Comparison of ENCODE assay signal across 11 mouse cellular contexts in genomic region chrX:56651738-56652137, GRCm38 (mm10). TPM values are rescaled to one million over a fixed set of nuclear protein-coding genes. Genes with fewer than 3 reads are reported as not detected.
A peak's percentile ranks its signal among the peaks of the same experiment; 100 is the strongest.
DNase-seq lines count a peak whose midpoint lies in the region; ATAC-seq lines count a peak whose summit lies in the region.
"Had no signal": no experiment of that assay in that cellular context is flagged by ENCODE, and none has a peak within 500 bp of the region (broad histone marks: within the 10 kb centered on the region; RNA-seq: fewer than 3 reads in every experiment).

No protein-coding gene starts in this region.

- H3K27ac ChIP-seq in heart, embryonic 11.5 days (ENCODE audit: low read depth, low read length): 0 out of 2 replicates have a peak overlapping the region, but pooled peaks have one; percentile 29
- H3K27ac ChIP-seq: embryonic facial prominence, embryonic 15.5 days; limb, embryonic 12.5 days; midbrain, embryonic 15.5 days had no signal

- H3K27me3 ChIP-seq in heart, embryonic 11.5 days (ENCODE audit: control insufficient read depth, insufficient read depth, low read length): no peaks in the 10 kb centered on the region
- H3K27me3 ChIP-seq: embryonic facial prominence, embryonic 15.5 days; limb, embryonic 12.5 days; midbrain, embryonic 15.5 days had no signal

- intact Hi-C loops in left cerebral cortex, postnatal 10 days (cut with DNase I): loop anchor here (5.0 kb wide), 1 partner anchor 136 kb away; no protein-coding TSS in a partner anchor

- no peak overlapping the region for H3K4me2 ChIP-seq in heart, embryonic 11.5 days
- H3K4me2 ChIP-seq: embryonic facial prominence, embryonic 15.5 days; limb, embryonic 12.5 days; midbrain, embryonic 15.5 days had no signal

- DNase-seq in Muller cell, postnatal 12 days (ENCODE audit: inconsistent ontology term): peak; percentile 74
- DNase-seq in adrenal gland, postnatal 36 days: peak; percentile 65
- peak; percentile 6 for DNase-seq in large intestine, adult 2 months (ENCODE audit: low read depth, low spot score)
- no peak for DNase-seq in thymus, postnatal 25 days
- no peak for DNase-seq in left cerebral cortex, postnatal 10 days (ENCODE audit: extremely low spot score in 1 of 2, low spot score in 2 of 2)
- DNase-seq in MN1 (ENCODE audit: low spot score): no peak

- WGBS in heart, embryonic 11.5 days (ENCODE audit: insufficient replicate concordance): 47% methylated on average over 7 of the region's 7 CpGs
- 69% methylated on average over 7 of the region's 7 CpGs for WGBS in large intestine, adult 2 months

- H3K9ac ChIP-seq in heart, embryonic 11.5 days (ENCODE audit: low read depth, low read length): no peak overlapping the region
- H3K9ac ChIP-seq: embryonic facial prominence, embryonic 15.5 days; limb, embryonic 12.5 days; midbrain, embryonic 15.5 days had no signal

- H3K4me1 ChIP-seq in heart, embryonic 11.5 days (ENCODE audit: control insufficient read depth, insufficient read depth, low read length): no peaks in the 10 kb centered on the region
- H3K4me1 ChIP-seq: embryonic facial prominence, embryonic 15.5 days; limb, embryonic 12.5 days; midbrain, embryonic 15.5 days had no signal

- H3K9me3 ChIP-seq in heart, embryonic 11.5 days (replicated peaks; ENCODE audit: control insufficient read depth, low read length): no peaks in the 10 kb centered on the region
- H3K9me3 ChIP-seq: embryonic facial prominence, embryonic 15.5 days; limb, embryonic 12.5 days; midbrain, embryonic 15.5 days had no signal

- H3K36me3 ChIP-seq in heart, embryonic 11.5 days (ENCODE audit: control insufficient read depth, insufficient read depth, low read length): no peaks in the 10 kb centered on the region
- H3K36me3 ChIP-seq: embryonic facial prominence, embryonic 15.5 days; limb, embryonic 12.5 days; midbrain, embryonic 15.5 days had no signal

- no peak for ATAC-seq in heart, embryonic 11.5 days (replicated peaks; ENCODE audit: insufficient number of reproducible peaks, low FRiP score, low TSS enrichment)
- ATAC-seq in frontal cortex, adult (ENCODE audit: low TSS enrichment): no peak
- ATAC-seq: midbrain, embryonic 15.5 days had no signal

- H3K4me3 ChIP-seq in heart, embryonic 11.5 days (ENCODE audit: low read depth, low read length): no peak overlapping the region
- H3K4me3 ChIP-seq: embryonic facial prominence, embryonic 15.5 days; limb, embryonic 12.5 days; midbrain, embryonic 15.5 days had no signal

RNA-seq across cellular contexts. Expression of gene Slc9a6, which starts 42.2 kb away (rescaled TPM):
- 10 to 100 TPM; 32.4 to 34.6 TPM for total RNA-seq in adrenal gland, postnatal 36 days (2021)
- 4.4 and 4.7 TPM in 2 replicates for polyA plus RNA-seq in heart, embryonic 11.5 days (2014; fragmentation: Nextera tagmentation; extraction: Ambion mirVana)
- polyA plus RNA-seq in large intestine, adult 2 months (2012; rRNA removed): 9.5 and 16.3 TPM in 2 replicates
- 100 to 1,000 TPM in 1 of 2 experiments, 10 to 100 TPM in 1; 93.7 to 109 TPM for total RNA-seq in left cerebral cortex, postnatal 10 days (2021)

RNA-seq across cellular contexts. Expression of gene Mmgt1, which starts 53.9 kb away (rescaled TPM):
- 10 to 100 TPM; 30.3 to 32.1 TPM for total RNA-seq in adrenal gland, postnatal 36 days (2021)
- 27.8 and 28.1 TPM in 2 replicates for polyA plus RNA-seq in heart, embryonic 11.5 days (2014; fragmentation: Nextera tagmentation; extraction: Ambion mirVana)
- 6.3 and 7.0 TPM in 2 replicates for polyA plus RNA-seq in large intestine, adult 2 months (2012; rRNA removed)
- total RNA-seq in left cerebral cortex, postnatal 10 days (2021): 10 to 100 TPM; 36.7 to 37.8 TPM

Comparison
In these comparisons a context has a peak if more than half of its experiments do, and no peak if none do; other contexts are left out.
1. DNase-seq: peak in Muller cell, postnatal 12 days (single experiment), adrenal gland, postnatal 36 days (2 of 2) and large intestine, adult 2 months (single experiment); none in thymus, postnatal 25 days (single experiment), left cerebral cortex, postnatal 10 days (0 of 2) and MN1 (single experiment).